Mouse (Mus musculus): ENCODE results near the gene Gm10188. TPM values are rescaled to one million over a fixed set of nuclear protein-coding genes. Genes with fewer than 3 reads are reported as not detected.

Gene Gm10188
- polyA plus RNA-seq, 1 experiment from 2014 or later, result not detected

DNA sequence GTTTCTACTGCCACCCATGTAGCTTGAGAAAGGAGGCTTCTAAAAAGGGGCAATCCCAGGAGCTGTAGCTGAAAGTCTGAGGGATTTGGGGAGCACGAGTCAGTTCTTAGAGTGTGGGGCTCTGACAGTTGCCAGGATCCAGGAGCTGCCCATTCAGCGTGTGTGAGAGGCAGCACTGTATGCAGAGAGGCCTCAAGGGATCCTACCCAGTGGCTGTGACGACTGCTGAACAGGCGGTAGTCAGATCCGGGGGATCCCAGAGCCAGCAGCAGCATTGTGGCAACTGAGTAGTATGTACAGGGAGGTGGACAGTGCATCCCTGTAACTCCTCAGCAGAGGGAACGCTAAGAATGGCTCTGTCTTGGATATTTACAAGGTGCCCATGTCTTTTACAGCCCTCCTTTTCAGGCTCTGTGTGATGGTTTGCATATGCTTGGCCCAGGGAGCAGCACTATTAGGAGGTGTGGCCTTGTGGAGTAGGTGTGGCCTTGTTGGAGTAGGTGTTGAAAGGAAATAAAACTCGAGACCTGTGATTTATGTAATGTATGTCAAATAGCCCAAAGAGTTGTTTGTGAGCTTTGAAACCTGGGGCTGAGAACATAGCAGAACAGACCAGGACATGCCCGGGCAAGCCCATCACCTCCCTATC lies 35.8 kb upstream of the Gm10188 start:
- Histone ChIP-seq H3K9ac (replicated peaks; ENCODE audit: low read depth, low read length) (no peak overlapping the region), H3K9me3 (ENCODE audit: control insufficient read depth, low read depth, low read length) (no peaks in the 10 kb centered on the region), H3K4me2 (replicated peaks; ENCODE audit: low read depth, low read length) (no peak overlapping the region), H3K36me3 (ENCODE audit: control insufficient read depth, insufficient read depth, low read length) (no peaks in the 10 kb centered on the region), H3K27me3 (ENCODE audit: control insufficient read depth, insufficient read depth, low read length) (no peaks in the 10 kb centered on the region), H3K27ac (ENCODE audit: low read length) (no peak overlapping the region), H3K4me3 (ENCODE audit: low read depth, low read length) (no peak overlapping the region), H3K4me1 (ENCODE audit: control insufficient read depth, insufficient read depth, low read length) (no peaks in the 10 kb centered on the region)
- WGBS, result 60% methylated on average over 8 of the region's 8 CpGs
- ATAC-seq (ENCODE audit: insufficient number of reproducible peaks, insufficient read depth, low FRiP score, low read depth), result no peak

DNA sequence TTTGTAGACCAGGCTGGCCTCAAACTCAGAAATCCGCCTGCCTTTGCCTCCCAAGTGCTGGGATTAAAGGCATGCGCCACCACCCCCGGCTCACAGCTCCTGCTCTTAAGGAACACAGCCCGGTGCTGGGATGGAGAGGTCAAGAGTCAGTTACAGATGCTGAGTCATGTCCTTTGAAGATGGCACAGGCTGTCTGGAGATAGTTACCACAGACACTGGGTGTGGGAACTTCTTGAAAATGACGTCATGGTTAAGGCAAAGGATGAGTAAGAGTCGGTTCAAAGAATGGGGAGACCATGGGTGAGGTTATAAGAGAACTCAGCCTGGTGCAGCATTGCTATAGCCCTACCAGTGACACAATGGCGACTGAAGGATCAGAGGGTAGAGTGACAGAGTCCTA lies 35.0 kb upstream of the Gm10188 start:
- Histone ChIP-seq H3K27me3 (ENCODE audit: control insufficient read depth, insufficient read depth, low read length) (no peaks in the 10 kb centered on the region), H3K4me3 (ENCODE audit: low read depth, low read length) (no peak overlapping the region), H3K36me3 (ENCODE audit: control insufficient read depth, insufficient read depth, low read length) (no peaks in the 10 kb centered on the region), H3K9me3 (ENCODE audit: control insufficient read depth, low read depth, low read length) (no peaks in the 10 kb centered on the region), H3K4me1 (ENCODE audit: control insufficient read depth, insufficient read depth, low read length) (no peaks in the 10 kb centered on the region), H3K4me2 (replicated peaks; ENCODE audit: low read depth, low read length) (no peak overlapping the region), H3K9ac (replicated peaks; ENCODE audit: low read depth, low read length) (no peak overlapping the region), H3K27ac (ENCODE audit: low read length) (no peak overlapping the region)
- 56% methylated on average over 7 of the region's 7 CpGs for WGBS
- ATAC-seq (ENCODE audit: insufficient number of reproducible peaks, insufficient read depth, low FRiP score, low read depth), result no peak; the same call in 1 of the 2 replicates

DNA sequence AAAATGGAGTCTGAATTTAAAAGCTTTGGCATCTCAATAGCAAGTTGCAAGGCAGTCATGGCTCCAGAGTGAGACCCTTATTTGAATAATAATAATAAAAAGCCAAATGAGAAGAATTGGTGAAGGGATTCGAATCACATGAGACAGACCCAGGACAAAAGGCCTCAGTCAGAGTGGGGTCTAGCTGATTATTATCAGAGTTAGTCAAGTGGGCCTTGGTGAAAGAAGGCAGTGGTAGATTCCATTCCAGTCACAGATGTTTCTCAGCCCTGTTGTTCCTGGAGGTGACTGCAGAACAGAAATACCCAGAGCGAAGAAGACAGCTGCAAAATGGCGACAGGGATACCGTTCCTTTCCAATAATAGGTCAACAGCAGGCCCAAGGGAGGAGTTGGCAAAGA lies 34.1 kb upstream of the Gm10188 start:
- no peak for ATAC-seq (ENCODE audit: insufficient number of reproducible peaks, insufficient read depth, low FRiP score, low read depth)

DNA sequence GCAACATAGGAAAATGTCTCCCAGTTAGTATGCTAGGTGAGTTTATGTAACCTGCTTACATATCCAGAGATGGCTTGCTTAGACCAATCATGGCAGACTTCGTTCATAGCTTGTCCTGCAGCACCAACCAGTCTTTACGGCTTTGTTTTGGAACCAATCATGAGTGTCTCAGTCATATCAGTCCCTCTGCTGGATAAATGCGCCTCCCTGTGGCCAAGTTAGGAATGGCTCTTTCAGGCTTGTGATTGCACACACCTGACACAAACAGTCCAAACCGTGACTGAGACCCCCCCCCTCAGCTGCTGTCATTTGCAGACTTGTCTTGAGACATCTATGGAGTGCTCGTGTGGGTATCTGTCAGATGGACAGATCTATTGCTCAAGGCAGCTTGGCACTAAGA lies 31.5 kb upstream of the Gm10188 start:
- Histone ChIP-seq H3K36me3 (ENCODE audit: control insufficient read depth, insufficient read depth, low read length) (no peaks in the 10 kb centered on the region), H3K9me3 (ENCODE audit: control insufficient read depth, low read depth, low read length) (no peaks in the 10 kb centered on the region), H3K27ac (ENCODE audit: low read length) (no peak overlapping the region), H3K4me1 (ENCODE audit: control insufficient read depth, insufficient read depth, low read length) (no peaks in the 10 kb centered on the region), H3K27me3 (ENCODE audit: control insufficient read depth, insufficient read depth, low read length) (no peaks in the 10 kb centered on the region), H3K9ac (replicated peaks; ENCODE audit: low read depth, low read length) (no peak overlapping the region), H3K4me3 (ENCODE audit: low read depth, low read length) (no peak overlapping the region), H3K4me2 (replicated peaks; ENCODE audit: low read depth, low read length) (no peak overlapping the region)
- WGBS, result 68% methylated on average over 5 of the region's 5 CpGs
- no peak for ATAC-seq (ENCODE audit: insufficient number of reproducible peaks, insufficient read depth, low FRiP score, low read depth)

More for the DNA sequence above, 34.1 kb upstream of the Gm10188 start:
- Histone ChIP-seq H3K4me3 (ENCODE audit: low read depth, low read length) (no peak overlapping the region), H3K27ac (ENCODE audit: low read length) (no peak overlapping the region), H3K4me2 (replicated peaks; ENCODE audit: low read depth, low read length) (no peak overlapping the region), H3K4me1 (ENCODE audit: control insufficient read depth, insufficient read depth, low read length) (no peaks in the 10 kb centered on the region), H3K36me3 (ENCODE audit: control insufficient read depth, insufficient read depth, low read length) (no peaks in the 10 kb centered on the region), H3K9me3 (ENCODE audit: control insufficient read depth, low read depth, low read length) (no peaks in the 10 kb centered on the region), H3K27me3 (ENCODE audit: control insufficient read depth, insufficient read depth, low read length) (no peaks in the 10 kb centered on the region), H3K9ac (replicated peaks; ENCODE audit: low read depth, low read length) (no peak overlapping the region)
- WGBS, result 88% methylated on average over 4 of the region's 4 CpGs

DNA sequence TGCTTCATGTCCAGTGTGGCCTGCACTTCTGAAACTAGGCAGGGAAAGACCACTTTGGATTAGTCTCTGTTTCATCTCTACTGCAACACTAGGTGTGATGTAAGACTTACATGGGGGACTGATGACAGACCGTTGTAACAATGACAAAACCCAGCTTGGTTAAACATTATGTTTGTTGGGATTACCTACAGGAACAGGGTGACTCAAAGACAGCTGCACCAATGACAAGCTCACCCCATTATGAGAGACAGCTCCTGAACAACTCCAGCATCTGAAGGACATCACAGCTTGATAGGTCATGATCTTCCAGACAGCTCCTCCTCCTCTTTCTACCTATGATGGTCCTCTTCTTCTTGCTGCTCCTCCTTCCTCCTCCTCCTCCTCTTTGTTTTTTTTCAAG lies 30.8 kb upstream of the Gm10188 start:
- H3K9me3 ChIP-seq (ENCODE audit: control insufficient read depth, low read depth, low read length), result no peaks in the 10 kb centered on the region
- no peaks in the 10 kb centered on the region for H3K4me1 ChIP-seq (ENCODE audit: control insufficient read depth, insufficient read depth, low read length)
- no peaks in the 10 kb centered on the region for H3K27me3 ChIP-seq (ENCODE audit: control insufficient read depth, insufficient read depth, low read length)
- ATAC-seq (ENCODE audit: insufficient number of reproducible peaks, insufficient read depth, low FRiP score, low read depth), result no peak
- H3K4me3 ChIP-seq (ENCODE audit: low read depth, low read length), result no peak overlapping the region
- WGBS, result 79% methylated on average over 1 of the region's 1 CpGs
- no peak overlapping the region for H3K4me2 ChIP-seq (replicated peaks; ENCODE audit: low read depth, low read length)
- H3K9ac ChIP-seq (replicated peaks; ENCODE audit: low read depth, low read length), result no peak overlapping the region
- no peaks in the 10 kb centered on the region for H3K36me3 ChIP-seq (ENCODE audit: control insufficient read depth, insufficient read depth, low read length)
- H3K27ac ChIP-seq (ENCODE audit: low read length), result no peak overlapping the region

DNA sequence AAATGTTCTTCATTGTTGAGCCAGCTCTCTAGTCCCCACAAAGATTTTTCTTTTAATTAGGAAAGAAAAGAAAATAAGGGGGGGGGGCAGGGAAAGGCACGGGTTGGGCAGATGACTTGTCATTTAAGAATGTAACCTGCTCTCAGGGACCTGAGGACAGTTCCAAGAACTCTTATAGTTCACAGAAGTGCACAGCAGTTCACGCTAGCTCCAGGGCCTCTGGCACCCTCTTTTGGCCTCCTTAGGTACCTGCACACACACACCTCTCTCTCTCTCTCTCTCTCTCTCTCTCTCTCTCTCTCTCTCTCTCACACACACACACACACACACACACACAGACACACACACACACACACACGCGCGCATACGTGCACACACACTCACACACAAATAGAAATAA lies 24.9 kb upstream of the Gm10188 start:
- 82% methylated on average over 6 of the region's 6 CpGs for whole genome bisulfite sequencing
- Histone ChIP-seq H3K27me3 (ENCODE audit: control insufficient read depth, insufficient read depth, low read length) (no peaks in the 10 kb centered on the region), H3K9me3 (ENCODE audit: control insufficient read depth, low read depth, low read length) (no peaks in the 10 kb centered on the region), H3K4me3 (ENCODE audit: low read depth, low read length) (no peak overlapping the region), H3K9ac (replicated peaks; ENCODE audit: low read depth, low read length) (no peak overlapping the region), H3K36me3 (ENCODE audit: control insufficient read depth, insufficient read depth, low read length) (no peaks in the 10 kb centered on the region), H3K27ac (ENCODE audit: low read length) (no peak overlapping the region), H3K4me2 (replicated peaks; ENCODE audit: low read depth, low read length) (no peak overlapping the region), H3K4me1 (ENCODE audit: control insufficient read depth, insufficient read depth, low read length) (no peaks in the 10 kb centered on the region)
- ATAC-seq (ENCODE audit: insufficient number of reproducible peaks, insufficient read depth, low FRiP score, low read depth), result no peak

DNA sequence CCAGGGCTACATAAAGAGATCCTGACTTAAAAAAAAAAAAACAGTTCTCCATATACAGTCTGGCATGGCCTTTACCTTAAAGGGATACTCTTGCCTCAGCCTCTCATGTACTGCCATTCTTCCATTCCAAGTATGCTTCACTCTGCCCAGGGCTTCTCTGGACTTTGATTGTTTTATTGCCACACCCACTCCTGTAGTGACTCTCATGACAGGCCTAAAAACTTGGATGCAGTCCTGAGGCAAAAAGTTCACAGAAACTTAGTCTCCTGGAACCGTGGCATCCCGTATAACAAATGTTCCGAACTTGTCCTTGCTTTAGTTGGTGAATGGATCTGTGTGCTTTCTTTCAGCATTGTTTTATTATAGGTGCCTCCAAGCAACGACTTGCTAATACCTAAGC lies 17.1 kb upstream of the Gm10188 start:
- 86% methylated on average over 4 of the region's 4 CpGs for whole genome bisulfite sequencing
- Histone ChIP-seq H3K27ac (ENCODE audit: low read length) (no peak overlapping the region), H3K4me2 (replicated peaks; ENCODE audit: low read depth, low read length) (no peak overlapping the region), H3K4me3 (ENCODE audit: low read depth, low read length) (no peak overlapping the region), H3K9ac (replicated peaks; ENCODE audit: low read depth, low read length) (no peak overlapping the region), H3K27me3 (ENCODE audit: control insufficient read depth, insufficient read depth, low read length) (no peaks in the 10 kb centered on the region), H3K36me3 (ENCODE audit: control insufficient read depth, insufficient read depth, low read length) (no peaks in the 10 kb centered on the region), H3K9me3 (ENCODE audit: control insufficient read depth, low read depth, low read length) (no peaks in the 10 kb centered on the region), H3K4me1 (ENCODE audit: control insufficient read depth, insufficient read depth, low read length) (no peaks in the 10 kb centered on the region)
- no peak for ATAC-seq (ENCODE audit: insufficient number of reproducible peaks, insufficient read depth, low FRiP score, low read depth)

DNA sequence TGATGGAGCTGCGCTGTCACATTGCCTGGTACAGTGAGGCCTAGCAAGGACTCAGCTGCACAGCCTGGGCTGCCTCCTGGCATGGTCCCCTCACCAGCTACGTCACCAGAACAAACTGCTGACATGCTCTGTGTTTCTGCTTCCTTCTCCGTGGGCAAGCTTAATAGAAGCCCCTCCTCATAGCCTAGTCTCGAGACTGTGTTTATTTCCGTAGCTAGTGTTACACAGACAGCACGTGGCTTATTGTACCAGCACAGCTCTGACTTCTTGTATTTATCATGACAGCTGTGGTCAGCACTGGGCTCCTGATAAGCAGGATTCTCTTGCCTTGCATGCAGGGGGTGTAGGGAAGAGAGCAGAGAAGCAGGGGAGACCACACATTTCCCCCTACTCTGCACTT lies 16.6 kb upstream of the Gm10188 start:
- no peak for ATAC-seq (ENCODE audit: insufficient number of reproducible peaks, insufficient read depth, low FRiP score, low read depth)
- H3K4me3 ChIP-seq (ENCODE audit: low read depth, low read length), result no peak overlapping the region
- 30% methylated on average over 6 of the region's 6 CpGs for WGBS
- H3K27ac ChIP-seq (ENCODE audit: low read length), result no peak overlapping the region
- H3K27me3 ChIP-seq (ENCODE audit: control insufficient read depth, insufficient read depth, low read length), result no peaks in the 10 kb centered on the region
- H3K4me2 ChIP-seq (replicated peaks; ENCODE audit: low read depth, low read length), result no peak overlapping the region
- H3K9ac ChIP-seq (replicated peaks; ENCODE audit: low read depth, low read length), result no peak overlapping the region
- no peaks in the 10 kb centered on the region for H3K36me3 ChIP-seq (ENCODE audit: control insufficient read depth, insufficient read depth, low read length)
- H3K4me1 ChIP-seq (ENCODE audit: control insufficient read depth, insufficient read depth, low read length), result no peaks in the 10 kb centered on the region
- H3K9me3 ChIP-seq (ENCODE audit: control insufficient read depth, low read depth, low read length), result no peaks in the 10 kb centered on the region

DNA sequence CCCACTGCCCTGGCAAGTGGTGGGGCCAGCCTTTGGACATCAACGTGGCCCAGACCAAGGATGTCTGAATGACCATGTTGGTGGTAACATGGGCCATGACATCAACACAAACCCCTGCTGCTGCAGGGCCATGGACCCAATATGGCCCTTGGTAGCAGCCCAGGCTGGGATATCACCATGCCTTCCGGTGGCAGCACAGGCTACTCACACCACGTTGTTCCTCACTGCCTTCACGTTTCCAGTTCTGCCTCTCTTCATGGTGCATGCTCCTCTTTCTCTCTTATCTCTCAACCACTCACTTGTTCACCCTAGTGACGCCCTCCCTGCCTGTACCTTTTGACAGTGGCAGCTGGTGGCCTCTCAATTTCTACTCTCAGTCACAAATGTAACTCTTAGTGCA lies 15.4 kb upstream of the Gm10188 start:
- Histone ChIP-seq H3K36me3 (ENCODE audit: control insufficient read depth, insufficient read depth, low read length) (no peaks in the 10 kb centered on the region), H3K4me1 (ENCODE audit: control insufficient read depth, insufficient read depth, low read length) (no peaks in the 10 kb centered on the region), H3K9ac (replicated peaks; ENCODE audit: low read depth, low read length) (no peak overlapping the region), H3K9me3 (ENCODE audit: control insufficient read depth, low read depth, low read length) (no peaks in the 10 kb centered on the region), H3K4me2 (replicated peaks; ENCODE audit: low read depth, low read length) (no peak overlapping the region), H3K27ac (ENCODE audit: low read length) (no peak overlapping the region), H3K27me3 (ENCODE audit: control insufficient read depth, insufficient read depth, low read length) (no peaks in the 10 kb centered on the region), H3K4me3 (ENCODE audit: low read depth, low read length) (no peak overlapping the region)
- no peak for ATAC-seq (ENCODE audit: insufficient number of reproducible peaks, insufficient read depth, low FRiP score, low read depth)
- 73% methylated on average over 5 of the region's 5 CpGs for WGBS
